Mouse (Mus musculus) small intestine, adult 2 months (tissue): ENCODE measurements around the gene Ctnnd2. TPM values are rescaled to one million over a fixed set of nuclear protein-coding genes. Genes with fewer than 3 reads are reported as not detected.

Experiments
- H3K27ac ChIP-seq: fragments of 200-500 bp; 2 replicates; pipeline ENCODE4 v1.5.1; 2012; ENCODE audit warnings: low read depth, low read length, control low read depth, inconsistent platforms; ENCODE audit not compliant: insufficient read depth
- H3K27me3 ChIP-seq: fragments of 200-500 bp; 2 replicates; pipeline ENCODE4 v1.6.1; 2012; ENCODE audit warnings: mild to moderate bottlenecking, moderate library complexity, low read length, inconsistent platforms; ENCODE audit not compliant: control insufficient read depth, insufficient read depth
- H3K36me3 ChIP-seq: fragments of 200-500 bp; 2 replicates; pipeline ENCODE4 v1.6.1; 2012; ENCODE audit warnings: mild to moderate bottlenecking, low read length, control low read depth, inconsistent platforms; ENCODE audit not compliant: control insufficient read depth, insufficient read depth
- H3K4me1 ChIP-seq: fragments of 200-500 bp; 2 replicates; pipeline ENCODE4 v1.6.1; 2012; ENCODE audit warnings: low read length, inconsistent platforms, mixed read lengths; ENCODE audit not compliant: control insufficient read depth, insufficient read depth, insufficient read length
- H3K4me3 ChIP-seq: fragments of 200-500 bp; 2 replicates; pipeline ENCODE4 v1.5.1; 2012; ENCODE audit warnings: low read depth, mild to moderate bottlenecking, control low read depth, inconsistent platforms, low read length, moderate library complexity
- CTCF ChIP-seq: fragments of 200-500 bp; IDR thresholded peaks from 2 replicates; pipeline ENCODE4 v1.5.1; 2012; ENCODE audit warnings: low read depth, mild to moderate bottlenecking, control low read depth, inconsistent platforms, low read length, moderate library complexity, mixed read lengths; ENCODE audit not compliant: insufficient replicate concordance, insufficient read length; ENCODE audit errors: extremely low read depth
- POLR2A ChIP-seq: fragments of 200-500 bp; IDR thresholded peaks from 2 replicates; pipeline ENCODE4 v1.6.1; 2012; ENCODE audit warnings: low read depth, mild to moderate bottlenecking, control low read depth, inconsistent platforms, low read length, moderate library complexity
- WGBS: fragments of 180-500 bp; shearing (Covaris S2); methylation state at CpG from one replicate; pipeline ENCODE4 v1.1.7; 2018; 5-methylcytosine and 5-hydroxymethylcytosine counted together
- polyA plus RNA-seq: library from polyadenylated mRNA; depleted of rRNA; stranded (reverse); fragments of >200 nt; gene quantifications from 2 replicates; pipeline ENCODE4 v1.2.3, GENCODE M21; 2012

Ctnnd2 gene
- polyA plus RNA-seq, 1 experiment: 1.3 TPM

DNA sequence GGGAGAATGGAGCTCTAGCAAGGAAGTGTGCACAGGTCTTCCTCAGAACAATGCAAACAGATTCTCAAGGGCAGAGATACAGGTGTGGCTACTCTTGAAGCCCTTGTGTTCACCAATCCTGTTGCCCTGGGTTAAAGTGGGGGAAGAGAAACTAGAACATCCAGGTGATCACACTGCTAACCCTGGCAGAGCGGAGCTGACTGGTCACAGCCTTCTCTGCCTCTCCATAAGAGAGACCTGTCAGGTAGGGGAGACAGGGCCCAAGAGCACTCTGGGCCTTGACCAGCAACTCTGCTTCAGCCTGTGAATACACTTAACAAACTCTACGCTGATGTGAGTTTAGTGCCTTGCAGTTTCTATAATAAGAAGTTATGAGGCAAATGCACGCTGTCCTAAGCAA lies 820.5 kb downstream of the Ctnnd2 start:
- 83% methylated on average over 3 of the region's 3 CpGs for WGBS
- H3K36me3 ChIP-seq: no peaks in the 10 kb centered on the region
- no peaks in the 10 kb centered on the region for H3K27me3 ChIP-seq
- H3K4me1 ChIP-seq: no peaks in the 10 kb centered on the region
- no peak overlapping the region for H3K4me3 ChIP-seq
- H3K27ac ChIP-seq: no peak overlapping the region
- TF ChIP-seq CTCF: no peak

DNA sequence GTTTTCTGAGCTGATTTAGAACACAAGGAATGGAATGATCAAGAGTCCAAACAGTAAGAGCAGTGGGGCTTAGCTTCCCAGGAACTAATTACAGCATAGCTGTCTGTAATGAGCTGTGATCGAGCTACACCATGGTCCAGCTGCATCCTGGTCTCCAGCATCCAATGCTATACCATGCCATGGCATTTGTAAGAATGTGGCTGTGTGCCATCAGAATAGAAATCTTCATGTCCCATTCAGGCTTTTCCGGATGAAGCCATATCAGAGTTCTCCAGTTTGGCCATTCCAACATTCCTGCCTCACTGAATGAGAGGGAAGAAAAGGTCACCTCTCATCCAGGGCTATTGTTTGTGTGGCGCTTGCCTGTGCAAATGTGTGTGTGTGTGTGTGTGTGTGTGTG lies 823.0 kb downstream of the Ctnnd2 start:
- TF ChIP-seq POLR2A: no peak
- no peak for TF ChIP-seq CTCF
- H3K4me1 ChIP-seq: no peaks in the 10 kb centered on the region
- H3K27ac ChIP-seq: no peak overlapping the region
- WGBS: 71% methylated on average over 3 of the region's 3 CpGs
- H3K27me3 ChIP-seq: no peaks in the 10 kb centered on the region
- H3K36me3 ChIP-seq: no peaks in the 10 kb centered on the region
- no peak overlapping the region for H3K4me3 ChIP-seq

DNA sequence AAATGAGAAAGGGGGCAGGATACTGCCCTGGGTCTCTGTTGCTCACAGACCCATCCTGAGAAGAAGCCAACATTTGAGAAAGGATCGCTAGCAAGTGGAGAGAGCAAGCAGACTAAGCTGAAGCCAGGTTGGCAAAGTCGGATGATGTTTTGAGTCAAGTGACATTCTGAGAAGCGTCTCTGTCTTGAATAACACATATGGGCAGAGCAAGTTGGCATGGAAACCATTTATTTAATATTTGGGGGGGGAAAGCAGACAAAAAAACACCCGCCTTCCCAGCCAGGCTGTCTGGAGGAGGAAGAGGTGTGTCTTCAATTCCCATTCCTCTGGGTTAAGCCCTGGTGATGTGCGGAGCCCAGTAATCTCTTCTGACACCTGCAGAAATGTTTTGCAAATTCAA lies 832.1 kb downstream of the Ctnnd2 start:
- no peaks in the 10 kb centered on the region for H3K27me3 ChIP-seq
- TF ChIP-seq CTCF (no peak), POLR2A (no peak)
- H3K36me3 ChIP-seq: no peaks in the 10 kb centered on the region
- 87% methylated on average over 5 of the region's 5 CpGs for WGBS
- no peak overlapping the region for H3K4me3 ChIP-seq
- H3K4me1 ChIP-seq: no peaks in the 10 kb centered on the region
- H3K27ac ChIP-seq: no peak overlapping the region

DNA sequence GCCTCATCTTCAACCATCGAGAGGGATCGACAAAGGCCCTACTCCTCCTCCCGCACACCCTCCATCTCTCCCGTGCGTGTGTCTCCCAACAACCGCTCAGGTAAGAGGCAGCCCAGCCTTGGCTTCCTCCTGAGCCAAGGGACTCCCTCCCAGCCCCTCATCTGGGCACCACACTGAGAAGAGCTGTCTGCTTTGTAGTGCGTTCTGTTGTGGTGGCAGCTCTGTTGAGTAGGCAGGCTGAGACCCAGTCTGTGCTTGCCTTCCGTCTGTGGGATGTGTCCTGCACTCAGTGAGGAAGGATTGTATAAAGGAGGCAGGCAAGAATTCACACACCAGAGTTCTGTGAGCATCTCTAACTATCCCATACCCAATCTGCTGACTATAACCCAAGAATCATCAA lies 832.6 kb downstream of the Ctnnd2 start:
- no peak overlapping the region for H3K27ac ChIP-seq
- WGBS: 83% methylated on average over 8 of the region's 8 CpGs

DNA sequence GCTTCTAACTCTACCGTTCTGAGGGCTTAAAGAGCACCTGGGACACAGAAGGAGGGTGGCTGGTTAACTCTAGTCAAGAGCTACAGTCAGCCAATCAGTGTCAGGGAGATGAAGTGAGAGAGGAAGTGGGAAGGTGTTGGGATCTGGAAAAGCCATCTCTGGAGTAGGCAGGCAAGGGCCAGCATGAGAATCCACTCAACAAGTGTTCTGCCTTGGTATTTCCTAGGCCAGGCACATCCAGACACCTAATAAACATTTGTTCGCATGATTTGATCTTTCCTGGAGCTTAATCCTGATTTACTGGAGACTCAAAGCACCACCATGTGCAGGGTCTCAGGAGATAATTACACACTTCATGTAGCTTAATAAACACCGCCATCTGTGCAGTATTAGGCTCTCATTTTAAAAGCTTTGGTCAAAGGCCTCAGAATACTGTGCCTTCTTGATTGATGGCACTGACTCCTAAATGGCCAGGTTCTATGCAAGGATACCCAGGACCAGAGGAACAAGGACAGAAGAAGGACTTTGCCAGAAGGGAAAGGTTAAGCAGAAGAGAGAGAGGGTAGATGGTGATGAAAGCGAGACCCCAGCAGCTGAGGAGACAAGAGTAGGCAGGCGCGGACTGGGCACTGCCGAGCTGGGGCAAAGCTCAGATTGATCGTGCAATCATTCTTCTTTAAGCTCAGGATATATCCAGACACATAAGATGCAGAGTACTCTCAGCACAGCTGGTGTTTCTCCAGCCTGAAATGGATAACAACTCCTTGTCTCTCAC lies 833.8 kb downstream of the Ctnnd2 start:
- H3K4me1 ChIP-seq: no peaks in the 10 kb centered on the region
- no peaks in the 10 kb centered on the region for H3K27me3 ChIP-seq
- WGBS: 81% methylated on average over 8 of the region's 8 CpGs
- no peak overlapping the region for H3K4me3 ChIP-seq
- no peaks in the 10 kb centered on the region for H3K36me3 ChIP-seq
- no peak for TF ChIP-seq CTCF
- no peak for TF ChIP-seq POLR2A
- no peak overlapping the region for H3K27ac ChIP-seq

More for the DNA sequence above, 832.6 kb downstream of the Ctnnd2 start:
- Histone ChIP-seq H3K4me1 (no peaks in the 10 kb centered on the region), H3K36me3 (no peaks in the 10 kb centered on the region), H3K27me3 (no peaks in the 10 kb centered on the region), H3K4me3 (no peak overlapping the region)
- no peak for TF ChIP-seq CTCF
- TF ChIP-seq POLR2A: no peak

DNA sequence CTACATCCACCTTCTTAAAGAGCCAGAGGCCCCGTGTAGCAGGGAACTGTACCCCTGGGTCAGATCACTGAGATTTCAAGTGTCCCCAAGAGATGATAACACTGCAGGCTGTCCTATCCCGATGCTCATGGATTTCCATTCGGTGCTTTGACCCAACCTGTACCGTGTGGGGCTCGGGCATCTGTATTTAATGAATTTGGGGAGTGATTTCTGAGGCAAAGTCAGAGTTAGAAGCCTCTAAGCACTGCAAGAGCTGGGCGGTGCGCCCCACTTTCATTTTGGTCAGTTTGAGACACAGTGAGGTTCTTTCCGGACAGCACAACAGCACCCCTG lies 834.4 kb downstream of the Ctnnd2 start:
- TF ChIP-seq CTCF (no peak), POLR2A (no peak)
- no peaks in the 10 kb centered on the region for H3K27me3 ChIP-seq
- no peak overlapping the region for H3K4me3 ChIP-seq
- no peaks in the 10 kb centered on the region for H3K36me3 ChIP-seq
- H3K4me1 ChIP-seq: no peaks in the 10 kb centered on the region
- H3K27ac ChIP-seq: no peak overlapping the region
- 90% methylated on average over 8 of the region's 8 CpGs for WGBS

DNA sequence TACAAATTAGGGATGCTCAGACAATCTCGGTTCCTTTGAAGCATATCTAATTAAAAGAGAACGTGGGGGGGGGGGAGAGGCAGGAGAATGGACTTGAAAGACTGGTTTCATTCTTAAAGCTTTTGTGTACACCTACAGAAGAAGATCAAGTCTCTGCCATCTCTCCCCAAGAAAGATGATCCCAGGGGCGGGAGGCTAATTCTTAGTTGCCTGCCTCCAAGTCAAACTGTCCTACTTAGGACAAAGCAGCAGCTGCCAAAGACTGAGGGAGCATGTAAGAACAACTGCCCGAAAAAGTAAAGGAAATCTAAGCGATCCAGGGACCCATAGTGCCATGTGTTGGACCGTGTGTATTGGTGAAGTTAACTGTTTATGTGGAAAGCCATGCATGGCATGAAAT lies 836.2 kb downstream of the Ctnnd2 start:
- H3K27me3 ChIP-seq: no peaks in the 10 kb centered on the region
- WGBS: 71% methylated on average over 6 of the region's 6 CpGs
- no peaks in the 10 kb centered on the region for H3K4me1 ChIP-seq
- no peak overlapping the region for H3K4me3 ChIP-seq
- TF ChIP-seq POLR2A: no peak
- no peak for TF ChIP-seq CTCF
- no peaks in the 10 kb centered on the region for H3K36me3 ChIP-seq
- no peak overlapping the region for H3K27ac ChIP-seq

DNA sequence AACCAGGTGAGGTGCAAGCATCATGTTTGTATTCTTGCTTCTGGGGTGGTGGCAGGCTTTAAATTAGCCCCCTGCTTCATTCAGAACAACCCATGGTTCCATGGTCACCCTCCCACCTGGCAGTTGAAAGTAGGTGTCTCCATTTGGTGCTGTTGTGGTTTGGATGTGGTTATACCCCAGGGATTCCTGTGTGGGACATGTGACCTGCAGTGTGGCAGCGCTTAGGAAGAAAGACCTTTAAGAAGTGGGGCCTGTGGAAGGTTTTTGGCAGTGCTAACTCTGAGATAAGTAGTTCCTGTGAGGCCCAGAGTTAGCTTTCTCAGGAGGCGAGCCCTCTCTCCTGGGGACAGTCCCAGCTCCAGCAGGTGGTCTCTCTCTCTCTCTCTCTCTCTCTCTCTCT lies 848.4 kb downstream of the Ctnnd2 start:
- TF ChIP-seq POLR2A: no peak
- TF ChIP-seq CTCF: no peak
- Histone ChIP-seq H3K27ac (no peak overlapping the region), H3K36me3 (no peaks in the 10 kb centered on the region), H3K4me3 (no peak overlapping the region), H3K27me3 (no peaks in the 10 kb centered on the region), H3K4me1 (no peaks in the 10 kb centered on the region)
- 74% methylated on average over 2 of the region's 2 CpGs for WGBS
